Mouse (Mus musculus): ENCODE data around the gene Shprh. TPM values are rescaled to one million over a fixed set of nuclear protein-coding genes. Genes with fewer than 3 reads are reported as not detected.
"Not testable (repeated sequence)": the region's sequence is repeated elsewhere in the genome, so short reads cannot be mapped to it uniquely, and the experiment has no call there.

Gene Shprh
- total RNA-seq, 2 experiments from 2014 or later, result 41.9 to 45.0 TPM

DNA sequence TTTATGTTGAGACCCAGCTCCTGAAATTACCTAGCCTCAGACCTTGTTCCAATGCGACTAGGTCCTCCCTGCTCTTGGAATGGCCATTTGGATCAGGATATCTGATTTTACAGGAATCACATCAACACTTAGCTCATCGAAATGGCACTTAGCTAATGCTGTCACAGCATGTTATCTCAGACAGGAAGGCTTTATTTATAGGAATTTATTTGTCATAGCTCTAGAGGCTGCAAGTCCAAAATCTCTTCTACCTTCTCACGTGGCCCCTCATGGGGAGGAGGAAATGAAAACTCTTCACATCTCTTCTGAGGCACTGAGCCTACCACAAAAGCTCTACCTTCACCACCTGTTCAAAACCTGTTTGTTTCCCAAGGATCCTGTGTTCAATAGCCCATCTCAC is 84.0 kb downstream of the Shprh start:
- no peak for DNase-seq
- intact Hi-C loops (cut with DNase I), result no loop called here

DNA sequence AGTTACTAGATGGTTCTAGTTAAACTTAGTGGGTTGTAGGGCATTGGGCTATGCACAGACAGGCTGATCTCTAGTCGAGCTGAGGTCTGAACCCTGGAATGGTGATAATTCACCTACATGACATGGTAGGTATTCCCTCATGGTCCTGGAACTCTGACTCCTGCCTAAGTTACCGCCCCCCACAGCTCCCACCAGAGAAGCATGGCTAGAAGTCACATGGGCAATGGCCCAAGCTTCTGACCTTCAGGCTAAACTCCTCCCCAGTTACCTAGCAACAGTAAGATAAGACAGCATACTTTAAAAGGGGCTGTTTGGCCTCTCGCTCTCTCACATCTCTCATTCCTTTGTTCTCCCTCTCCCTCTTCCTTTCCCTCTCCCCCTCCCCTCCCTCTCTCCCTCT is 93.8 kb downstream of the Shprh start:
- DNase-seq; intact Hi-C loops (cut with DNase I): not testable (repeated sequence)

DNA sequence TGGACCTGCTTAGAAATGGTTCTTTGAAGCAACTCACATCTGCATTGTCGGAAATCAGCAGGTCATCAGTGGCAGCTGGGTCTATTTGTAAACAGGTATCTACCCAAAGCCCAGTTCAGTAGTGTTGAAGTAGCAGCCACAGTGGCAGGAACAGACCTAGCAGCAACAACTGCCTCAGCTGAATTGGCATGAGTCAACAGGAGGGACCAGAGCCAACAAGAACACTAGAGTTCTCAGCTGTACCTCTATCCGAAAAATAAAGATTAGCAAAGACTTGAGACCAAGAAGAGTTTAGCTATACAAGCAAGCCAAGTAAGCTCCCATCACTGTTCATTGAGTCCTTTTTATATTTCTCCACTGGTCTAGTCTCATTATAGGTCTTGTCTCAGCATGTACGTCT is 99.0 kb downstream of the Shprh start:
- no peak for DNase-seq
- intact Hi-C loops (cut with DNase I), result no loop called here

DNA sequence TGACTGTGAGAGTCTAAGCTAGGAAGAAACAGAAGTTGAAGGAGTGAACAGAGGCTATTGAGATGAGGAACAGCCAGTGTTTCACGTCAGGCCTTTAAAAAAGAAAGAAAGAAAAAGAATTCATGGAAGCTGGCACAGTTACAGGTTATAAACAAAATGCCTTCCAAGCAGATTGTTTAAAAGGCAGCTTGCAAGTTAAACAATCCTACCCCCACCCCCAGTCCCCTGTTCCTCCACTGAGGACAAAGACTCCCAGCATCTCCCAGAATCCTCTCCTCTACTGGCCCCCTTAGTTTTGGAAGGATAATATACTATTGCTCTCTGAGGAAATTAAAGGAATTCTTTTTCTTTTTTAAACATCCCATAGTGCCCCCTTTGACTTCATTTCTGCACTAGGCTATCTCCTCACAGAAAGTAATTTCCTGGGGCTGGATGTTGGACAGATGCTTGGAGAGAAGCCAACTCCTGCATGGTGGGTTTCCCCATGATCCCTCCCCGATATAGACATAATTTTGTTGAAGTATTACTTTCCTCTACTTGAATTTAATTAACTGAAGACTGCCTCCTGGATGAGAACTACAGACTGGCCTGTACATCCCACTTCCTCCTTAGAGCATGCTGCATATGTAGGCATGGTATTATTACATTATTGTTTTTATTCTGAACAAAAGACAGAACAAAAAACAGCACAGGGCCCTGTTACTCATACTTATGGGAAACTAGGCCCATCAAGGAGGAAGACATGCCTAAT is 101.2 kb downstream of the Shprh start:
- intact Hi-C loops (cut with DNase I), result no loop called here
- DNase-seq, result no peak

DNA sequence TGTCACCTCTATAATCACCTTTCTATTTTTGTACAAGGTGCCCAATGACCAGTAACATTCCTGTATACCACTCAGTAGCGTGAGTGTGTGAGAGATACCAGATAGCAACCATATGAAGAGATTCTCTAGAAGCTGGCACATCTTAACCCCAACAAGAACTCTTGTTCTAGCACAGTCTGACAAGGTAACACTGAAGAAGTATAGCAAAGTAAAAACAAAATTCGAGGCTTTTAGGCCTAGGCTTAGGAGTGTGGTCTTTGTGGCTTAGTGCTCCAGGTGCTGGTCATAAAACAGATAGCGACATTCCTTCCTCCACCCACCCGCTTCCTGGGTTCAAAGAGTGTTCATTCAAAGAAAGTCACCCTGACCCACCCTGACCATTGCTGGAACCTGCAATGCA is 104.4 kb downstream of the Shprh start:
- DNase-seq; intact Hi-C loops (cut with DNase I): not testable (repeated sequence)

DNA sequence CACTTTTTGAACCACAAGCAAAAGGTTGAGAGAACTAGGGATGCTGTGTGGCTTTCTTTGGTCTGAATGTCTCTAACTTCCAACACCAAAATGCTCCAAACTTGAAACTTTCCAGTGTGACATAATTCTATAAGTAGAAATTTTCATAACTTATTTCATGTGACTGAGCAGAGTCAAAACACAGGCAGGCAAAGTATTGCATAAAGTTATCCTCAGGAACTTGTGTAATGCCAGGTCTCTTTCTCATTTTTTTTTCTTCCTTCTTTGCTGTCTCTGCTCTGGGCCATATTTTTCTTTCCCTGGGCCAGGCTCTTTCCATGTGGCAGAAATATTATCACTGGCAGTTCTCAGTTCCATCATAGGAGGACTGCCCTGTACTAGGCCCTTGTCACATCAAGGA is 110.9 kb downstream of the Shprh start:
- intact Hi-C loops (cut with DNase I), result no loop called here
- DNase-seq, result no peak

DNA sequence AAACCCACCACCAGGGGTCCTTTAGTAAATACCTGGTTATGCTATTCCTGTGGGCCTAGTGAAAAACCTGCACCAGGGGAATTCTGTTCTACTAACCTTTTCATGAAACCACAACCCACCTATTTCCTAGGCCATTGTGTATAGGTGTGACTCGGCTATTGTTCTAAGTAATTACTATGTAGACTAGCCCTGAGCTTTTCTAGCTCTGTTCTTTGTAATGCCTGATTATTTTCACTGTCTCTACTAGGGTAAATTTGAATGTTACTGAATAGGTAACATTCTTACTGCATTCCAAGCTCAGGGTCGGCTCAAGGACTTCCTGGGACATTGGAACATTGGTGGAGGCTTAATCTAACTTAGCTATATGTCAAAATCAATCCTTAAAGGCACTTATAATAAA is 113.1 kb downstream of the Shprh start:
- DNase-seq, result not testable (repeated sequence)

DNA sequence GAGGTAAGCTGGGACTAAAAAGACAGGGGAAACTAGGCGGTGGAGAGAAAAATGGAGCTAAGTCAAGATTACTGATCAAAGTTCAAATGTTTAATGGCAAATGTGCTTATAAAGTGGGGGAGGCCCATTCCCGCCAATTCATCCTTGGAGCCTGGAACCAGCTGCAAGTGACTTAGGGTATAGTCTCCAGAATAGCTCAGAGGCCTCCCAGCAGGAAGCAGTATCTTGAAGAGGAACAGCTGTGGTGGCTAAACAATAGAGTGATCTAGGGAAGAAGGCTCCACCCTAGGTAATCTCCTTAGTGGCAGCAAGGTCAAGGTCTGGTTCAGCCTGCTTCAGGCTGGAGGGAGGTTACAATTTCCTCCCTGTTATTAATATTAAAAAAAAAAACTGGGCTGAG is 114.6 kb downstream of the Shprh start:
- DNase-seq; intact Hi-C loops (cut with DNase I): not testable (repeated sequence)

More for the DNA sequence above, 113.1 kb downstream of the Shprh start:
- intact Hi-C loops (cut with DNase I), result not testable (repeated sequence)

Other genes with a start within 250 kb of the Shprh start
- 10 to 100 TPM; 22.6 to 25.4 TPM for gene Grm1, start 67.1 kb upstream of the Shprh start, total RNA-seq (2021)
- 10 to 100 TPM; 19.5 to 21.4 TPM for gene Fbxo30, start 131.9 kb downstream of the Shprh start, total RNA-seq (2021)
- gene Epm2a, start 194.0 kb downstream of the Shprh start, total RNA-seq (2021), result 10 to 100 TPM; 20.5 to 24.2 TPM